Mouse (Mus musculus) splenic B cell, adult 2 months (primary cell): ENCODE data around the gene Ing4.

ENCODE experiments used
- DNase-seq: peaks from one replicate; pipeline ENCODE4 v3.0.0-alpha.2; 2011; ENCODE audit warnings: low read depth, low spot score
- H3K27me3 ChIP-seq: 2 replicates; pipeline ENCODE4 v1.6.1; 2012; ENCODE audit warnings: mild to moderate bottlenecking, low read length, moderate library complexity, mixed read lengths; ENCODE audit not compliant: control insufficient read depth, poor library complexity, insufficient read depth, severe bottlenecking
- H3K36me3 ChIP-seq: 2 replicates; pipeline ENCODE4 v1.6.1; 2012; ENCODE audit warnings: mild to moderate bottlenecking, low read length, moderate library complexity, mixed read lengths; ENCODE audit not compliant: control insufficient read depth, poor library complexity, insufficient read depth, severe bottlenecking

Gene Ing4

GRCm38 (mm10) chr6:125039533-125040153, at the start of gene Ing4:
Gene Ing4 (plus strand): TSS chr6:125039760.
- Histone ChIP-seq H3K36me3 (peaks cover 2% of the 10 kb centered on the region), H3K27me3 (no peaks in the 10 kb centered on the region)
- peak; percentile 98 for DNase-seq

GRCm38 (mm10) chr6:124992241-124992640, 47.3 kb upstream of the Ing4 start:
- no peak for DNase-seq
- no peaks in the 10 kb centered on the region for H3K36me3 ChIP-seq
- H3K27me3 ChIP-seq, result peaks cover 1% of the 10 kb centered on the region; the same call in 1 of the 2 replicates

GRCm38 (mm10) chr6:124993365-124993764, 46.2 kb upstream of the Ing4 start:
- H3K27me3 ChIP-seq, result peaks cover 1% of the 10 kb centered on the region; the same call in 1 of the 2 replicates
- no peaks in the 10 kb centered on the region for H3K36me3 ChIP-seq
- DNase-seq, result no peak

- no peak for DNase-seq
- H3K36me3 ChIP-seq, result no peaks in the 10 kb centered on the region
- peaks cover 1% of the 10 kb centered on the region; the same call in 1 of the 2 replicates for H3K27me3 ChIP-seq
Measured at GRCm38 (mm10) chr6:124993876-124994275, 45.7 kb upstream of the Ing4 start.

- Histone ChIP-seq H3K36me3 (no peaks in the 10 kb centered on the region), H3K27me3 (peaks cover 1% of the 10 kb centered on the region; the same call in 1 of the 2 replicates)
- DNase-seq, result no peak
Measured at GRCm38 (mm10) chr6:124995246-124995645, 44.3 kb upstream of the Ing4 start.

GRCm38 (mm10) chr6:124995831-124996403, 43.6 kb upstream of the Ing4 start:
- Histone ChIP-seq H3K36me3 (no peaks in the 10 kb centered on the region), H3K27me3 (peaks cover 1% of the 10 kb centered on the region; the same call in 1 of the 2 replicates)
- DNase-seq, result no peak

- DNase-seq, result peak; percentile 68
- Histone ChIP-seq H3K27me3 (peaks cover 1% of the 10 kb centered on the region; the same call in 1 of the 2 replicates), H3K36me3 (no peaks in the 10 kb centered on the region)
Measured at GRCm38 (mm10) chr6:124996551-124997501, 42.7 kb upstream of the Ing4 start, which contains the start of gene Pianp. Gene Pianp (plus strand): TSS chr6:124996694.

GRCm38 (mm10) chr6:124998066-124998465, 41.5 kb upstream of the Ing4 start:
- peak; percentile 16 for DNase-seq
- Histone ChIP-seq H3K27me3 (peaks cover 1% of the 10 kb centered on the region; the same call in 1 of the 2 replicates), H3K36me3 (no peaks in the 10 kb centered on the region)

- Histone ChIP-seq H3K27me3 (peaks cover 1% of the 10 kb centered on the region; the same call in 1 of the 2 replicates), H3K36me3 (no peaks in the 10 kb centered on the region)
- no peak for DNase-seq
Measured at GRCm38 (mm10) chr6:124999091-124999490, 40.5 kb upstream of the Ing4 start.

- DNase-seq, result no peak
Measured at GRCm38 (mm10) chr6:124999546-124999945, 40.0 kb upstream of the Ing4 start.

GRCm38 (mm10) chr6:125003706-125004105, 35.9 kb upstream of the Ing4 start:
- Histone ChIP-seq H3K36me3 (no peaks in the 10 kb centered on the region), H3K27me3 (no peaks in the 10 kb centered on the region)
- DNase-seq, result no peak

More at GRCm38 (mm10) chr6:124999546-124999945, 40.0 kb upstream of the Ing4 start:
- H3K27me3 ChIP-seq, result peaks cover 1% of the 10 kb centered on the region; the same call in 1 of the 2 replicates
- H3K36me3 ChIP-seq, result no peaks in the 10 kb centered on the region

GRCm38 (mm10) chr6:125005086-125005485, 34.5 kb upstream of the Ing4 start:
- no peaks in the 10 kb centered on the region for H3K36me3 ChIP-seq
- DNase-seq, result no peak
- H3K27me3 ChIP-seq, result no peaks in the 10 kb centered on the region

- DNase-seq, result no peak
- Histone ChIP-seq H3K27me3 (no peaks in the 10 kb centered on the region), H3K36me3 (no peaks in the 10 kb centered on the region)
Measured at GRCm38 (mm10) chr6:125008060-125008459, 31.5 kb upstream of the Ing4 start.

- H3K27me3 ChIP-seq, result no peaks in the 10 kb centered on the region
- H3K36me3 ChIP-seq, result no peaks in the 10 kb centered on the region
- DNase-seq, result peak; percentile 98
Measured at GRCm38 (mm10) chr6:125008586-125009128, 30.9 kb upstream of the Ing4 start.

GRCm38 (mm10) chr6:125009129-125009180, 30.6 kb upstream of the Ing4 start, which contains the start of gene Zfp384:
Gene Zfp384 (plus strand): TSS chr6:125009145.
- Histone ChIP-seq H3K27me3 (no peaks in the 10 kb centered on the region), H3K36me3 (no peaks in the 10 kb centered on the region)
- DNase-seq, result no peak
